Mouse (Mus musculus) right cerebral cortex, postnatal 25 days (tissue): ENCODE measurements around the gene Raver2.
A peak's percentile ranks its signal among the peaks of the same experiment; 100 is the strongest.

Experiments
- DNase-seq: peaks from one replicate; pipeline ENCODE4 v3.0.0; 2022

Gene Raver2

DNA sequence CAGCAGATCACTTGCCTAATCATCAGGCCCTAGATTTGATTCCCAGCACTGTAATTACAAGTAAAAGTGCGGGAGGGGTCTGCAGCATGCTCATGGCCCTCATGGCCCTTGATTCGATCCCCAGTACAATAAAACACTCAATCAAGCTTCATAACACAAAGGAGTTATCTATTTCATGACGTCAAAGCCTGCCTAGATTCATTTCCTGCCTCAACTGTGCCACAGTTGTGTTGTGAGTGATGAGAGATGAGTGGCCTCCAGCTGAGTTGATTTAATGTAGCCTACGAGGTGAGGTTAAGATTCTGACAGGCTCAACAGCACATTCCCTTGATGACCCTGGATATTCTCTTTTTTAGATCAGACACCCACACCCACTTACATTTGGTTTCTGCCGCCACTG is 110.3 kb downstream of the Raver2 start:
- DNase-seq = no peak

- DNase-seq = no peak
These were observed 111.1 kb downstream of the Raver2 start for GRCm38 (mm10) chr4:101179836-101180235.

GRCm38 (mm10) chr4:101180681-101181080 is 111.9 kb downstream of the Raver2 start:
- no peak for DNase-seq

DNA sequence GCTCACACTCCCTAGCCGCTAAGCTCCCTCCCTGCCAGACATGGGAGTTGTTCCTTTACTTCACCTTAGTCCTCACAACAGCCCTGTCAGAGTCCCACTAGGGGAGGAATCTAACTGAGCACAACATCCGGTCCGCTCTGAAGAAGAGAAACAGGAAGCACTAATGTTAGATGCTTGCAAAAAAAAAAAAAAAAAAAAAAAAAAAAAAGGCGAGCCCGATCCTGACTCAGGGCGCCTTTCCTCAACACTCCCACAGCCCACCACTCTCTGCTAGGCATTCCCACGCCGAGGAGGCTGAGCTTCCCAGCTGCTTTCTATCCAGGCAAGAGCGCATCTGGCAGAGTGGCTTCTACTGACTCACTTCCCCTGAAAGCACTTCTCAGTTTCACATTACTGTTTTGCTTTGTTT is 113.8 kb downstream of the Raver2 start:
- no peak for DNase-seq

DNA sequence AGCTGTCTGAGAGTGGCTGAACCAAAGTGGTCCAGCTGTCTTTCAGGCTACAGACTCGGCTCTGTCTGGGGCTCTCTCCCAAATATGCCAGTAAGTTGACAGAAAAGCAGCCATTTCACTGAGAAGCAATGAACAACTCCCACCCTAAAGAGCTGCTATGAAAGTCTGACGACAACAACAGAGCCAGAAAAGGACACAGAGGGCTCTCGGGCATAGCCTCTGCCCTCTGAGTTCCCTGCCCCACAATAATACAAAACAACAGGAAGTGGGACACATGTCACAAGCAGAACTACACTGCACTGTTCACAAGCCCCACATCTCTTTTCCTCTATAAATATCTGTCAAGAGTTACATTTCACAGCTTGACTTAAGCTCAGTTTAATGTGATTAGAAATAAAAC is 116.4 kb downstream of the Raver2 start:
- DNase-seq = no peak

DNA sequence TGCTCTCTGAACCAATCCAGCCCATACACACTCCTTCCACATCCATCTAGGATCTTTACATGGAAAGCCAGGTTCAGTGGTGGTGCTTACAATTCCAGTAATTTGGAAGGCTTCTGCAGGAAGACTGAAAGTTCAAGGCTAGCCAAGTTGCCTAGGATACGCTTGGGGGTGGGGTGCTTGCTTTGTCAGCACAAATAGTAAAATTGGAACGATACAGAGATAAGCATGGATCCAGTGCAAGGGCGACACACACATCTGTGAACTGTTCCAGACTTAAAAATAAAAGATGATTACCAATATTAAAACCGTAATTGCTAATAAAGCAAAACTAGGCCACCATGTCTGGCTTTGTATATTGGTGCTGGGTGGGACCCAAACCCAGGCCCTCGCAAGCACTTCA is 117.8 kb downstream of the Raver2 start:
- no peak for DNase-seq

DNA sequence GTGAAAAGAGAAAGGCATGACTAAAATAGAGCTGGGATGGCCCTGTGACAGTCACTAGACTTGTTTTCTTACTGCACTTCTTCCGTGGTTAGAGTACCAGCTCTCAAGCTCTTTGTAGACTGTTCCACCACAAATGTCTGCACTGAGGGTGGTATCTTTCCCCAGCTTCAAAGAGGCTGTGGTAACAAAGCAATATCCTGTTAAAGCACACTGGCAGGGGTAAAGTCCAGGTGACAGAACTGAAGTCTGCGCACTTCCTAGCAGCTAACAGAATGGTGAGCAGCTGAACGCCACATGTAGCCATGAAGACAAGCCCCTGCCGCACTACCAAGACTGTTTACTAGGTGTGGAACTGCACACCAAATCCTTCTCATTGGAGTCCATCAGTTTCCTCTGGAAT is 118.6 kb downstream of the Raver2 start:
- no peak for DNase-seq

DNA sequence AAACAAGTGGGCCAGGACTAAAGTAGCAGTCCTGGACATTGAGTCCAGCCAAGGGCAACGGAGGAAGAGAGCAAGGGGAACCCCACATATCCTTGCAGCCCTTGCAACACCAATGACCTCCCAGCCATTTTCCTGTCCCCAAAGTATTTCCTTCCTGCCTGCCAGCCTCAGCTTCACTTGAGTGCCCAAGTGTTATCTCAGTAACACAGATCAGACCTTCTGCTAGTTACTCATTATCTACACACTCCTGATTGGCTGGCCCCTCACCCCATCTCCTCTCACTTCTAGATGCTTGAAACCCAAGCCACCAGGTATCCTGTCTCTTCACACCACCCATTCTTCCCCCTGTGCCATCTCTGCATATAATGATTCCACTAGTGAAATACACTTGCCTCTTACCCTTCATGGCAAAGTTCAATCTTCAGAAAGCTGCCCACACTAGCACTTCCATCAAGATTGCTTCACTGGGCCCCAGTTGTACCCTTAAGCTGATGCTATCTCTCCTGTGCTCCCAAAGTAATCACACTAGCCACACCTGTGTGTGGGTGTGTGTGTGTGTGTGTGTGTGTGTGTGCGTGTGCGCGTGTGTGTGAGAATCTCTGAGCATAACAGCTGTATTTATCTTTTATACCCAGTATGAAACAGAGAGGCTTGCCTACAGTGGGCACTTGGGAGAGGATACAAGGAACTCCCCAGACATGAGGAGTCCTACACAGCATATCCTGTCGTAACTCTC is 123.6 kb downstream of the Raver2 start:
- no peak for DNase-seq

GRCm38 (mm10) chr4:101194170-101194569 is 125.4 kb downstream of the Raver2 start:
- no peak for DNase-seq

- no peak for DNase-seq
These were observed 127.6 kb downstream of the Raver2 start for GRCm38 (mm10) chr4:101196407-101196806.

DNA sequence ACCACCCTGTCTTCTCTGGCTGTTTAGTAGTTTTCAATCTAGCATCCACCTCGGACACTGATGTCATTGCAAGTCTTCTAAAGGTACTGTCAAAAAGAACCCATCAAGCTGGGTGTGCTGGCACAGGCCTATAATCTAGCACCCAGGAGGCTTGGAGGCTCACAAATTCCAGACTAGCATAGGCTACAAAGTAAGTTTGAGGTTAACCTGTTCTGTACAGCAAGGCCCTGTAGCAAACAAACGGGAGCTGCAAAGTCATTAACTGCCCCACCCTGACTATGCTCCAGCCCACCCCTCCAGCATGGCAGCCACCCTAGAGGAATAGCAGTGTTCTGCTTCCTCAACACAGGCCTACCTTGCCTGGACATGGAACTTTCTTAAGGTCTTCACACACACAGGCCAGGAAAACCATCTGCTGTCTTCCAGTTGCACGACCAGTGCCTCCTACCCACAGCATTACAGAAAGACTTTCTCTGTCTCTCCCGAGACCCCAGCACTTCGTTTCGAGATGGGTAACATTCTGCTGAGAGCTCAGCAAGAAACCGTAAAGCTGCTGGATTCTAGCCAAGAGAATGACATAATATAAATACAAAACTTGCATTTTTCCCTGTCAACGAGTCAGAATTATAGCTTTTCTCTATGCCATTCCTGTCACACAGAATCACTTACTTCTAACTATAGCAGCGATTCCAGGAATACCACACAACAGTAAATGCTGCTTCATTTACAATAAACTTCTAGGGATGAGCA is 128.8 kb downstream of the Raver2 start:
- DNase-seq = no peak

DNA sequence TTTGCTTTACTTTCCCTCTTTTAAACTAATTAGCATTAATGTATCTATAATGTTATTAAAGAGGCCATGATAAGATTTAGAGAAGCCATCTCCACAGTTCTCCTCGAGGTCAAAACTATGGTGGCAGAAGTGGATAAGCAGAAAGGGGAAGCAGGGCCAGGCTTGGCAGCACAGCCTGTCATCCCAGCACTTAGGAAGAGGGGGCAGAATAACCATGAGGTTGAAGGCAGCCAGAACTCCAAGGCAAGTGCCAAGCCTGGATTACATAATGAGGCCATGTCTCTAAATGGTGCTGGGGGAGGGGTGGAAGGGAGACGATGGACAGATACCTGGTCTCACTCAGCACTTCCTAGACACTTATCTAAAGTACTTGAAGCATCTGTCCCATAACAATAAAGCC is 129.6 kb downstream of the Raver2 start:
- DNase-seq = peak; percentile 23

GRCm38 (mm10) chr4:101199433-101200081 is 130.8 kb downstream of the Raver2 start:
- no peak for DNase-seq
